Mouse (Mus musculus) E14TG2a.4 (cell line): ENCODE data around the gene Comtd1.

ENCODE experiments used
- H3K27me3 ChIP-seq: 2 replicates; pipeline ENCODE4 v1.6.1; 2014; ENCODE audit warnings: low read length, control low read depth; ENCODE audit not compliant: insufficient read depth
- H3K36me3 ChIP-seq: 2 replicates; pipeline ENCODE4 v1.6.1; 2014; ENCODE audit warnings: low read length, control low read depth; ENCODE audit not compliant: insufficient read depth
- H3K4me1 ChIP-seq: replicated peaks from 2 replicates; pipeline ENCODE4 v1.6.1; 2014; ENCODE audit warnings: low read depth, low read length, control low read depth
- H3K4me3 ChIP-seq: replicated peaks from 2 replicates; pipeline ENCODE4 v1.5.1; 2014; ENCODE audit warnings: mild to moderate bottlenecking, low read length
- H3K9me3 ChIP-seq: 2 replicates; pipeline ENCODE4 v1.6.1; 2014; ENCODE audit warnings: low read length, control low read depth
- CTCF ChIP-seq: conservative IDR thresholded peaks from 2 replicates; pipeline ENCODE4 v1.5.1; 2014; ENCODE audit warnings: low read length
- NANOG ChIP-seq: IDR thresholded peaks from 2 replicates; pipeline ENCODE4 v1.6.1; 2014; ENCODE audit warnings: borderline replicate concordance, low read length, mixed read lengths
- POU5F1 ChIP-seq: IDR thresholded peaks from 2 replicates; pipeline ENCODE4 v1.6.1; 2014; ENCODE audit warnings: low read length, borderline replicate concordance

Comtd1 gene

DNA sequence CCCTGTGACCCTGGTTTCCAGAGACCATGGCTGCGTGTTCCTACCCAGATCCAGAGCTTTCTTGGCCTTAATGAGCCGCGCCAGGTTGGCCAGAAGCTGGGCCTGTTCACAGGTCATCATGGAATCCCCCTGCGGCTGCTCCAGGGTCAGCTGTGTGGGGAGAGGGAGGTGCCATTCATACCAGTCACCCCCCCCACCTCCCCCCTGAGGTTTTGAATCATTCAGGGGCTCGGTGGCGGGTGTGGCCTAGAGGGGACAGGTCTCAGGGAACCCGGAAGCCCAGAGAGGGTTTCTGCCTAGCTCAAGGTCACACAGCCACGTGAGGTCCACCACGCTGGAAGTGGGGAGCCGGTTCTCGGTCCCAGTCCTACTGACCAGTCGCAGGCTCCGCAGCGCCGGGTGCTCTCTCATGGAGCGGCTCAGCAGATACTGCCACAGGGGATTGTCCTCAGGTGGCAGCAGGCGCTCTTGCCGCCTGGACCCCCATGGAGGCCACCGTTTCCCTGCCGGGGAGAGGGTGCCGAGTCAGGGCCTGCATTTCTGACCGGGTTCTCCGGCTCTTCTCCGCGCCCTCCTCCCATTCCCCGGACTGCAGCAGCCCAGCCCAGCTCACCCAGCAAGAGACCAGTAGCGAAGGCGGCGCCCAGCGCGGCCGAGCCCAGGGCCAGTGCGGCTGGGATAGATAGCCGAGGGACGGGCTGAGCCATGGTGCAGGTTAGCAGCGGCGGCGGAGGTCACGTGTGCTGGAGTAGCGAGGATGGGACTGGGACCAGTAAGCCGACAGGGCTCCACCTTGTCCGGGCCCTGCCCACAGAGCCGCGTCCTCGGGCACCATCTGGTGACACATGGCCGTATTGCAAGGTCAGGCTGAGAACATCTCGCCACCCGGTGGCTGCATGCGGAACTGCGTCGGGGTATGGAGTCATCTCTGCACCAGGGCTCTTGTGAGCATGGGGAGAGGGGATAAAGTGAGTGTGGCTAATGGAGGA is at the start of gene Comtd1:
Gene Comtd1, minus strand, starts transcription at position 812 of the 989 bp plus-strand sequence.
- Histone ChIP-seq H3K4me3 (peak within 1 kb of the TSS; percentile 96), H3K36me3 (peaks cover 37% of the 10 kb centered on the region), H3K27me3 (peaks cover 11% of the 10 kb centered on the region), H3K9me3 (no peaks in the 10 kb centered on the region), H3K4me1 (peaks cover 76% of the 10 kb centered on the region)
- TF ChIP-seq NANOG (no peak), CTCF (peak; percentile 100), POU5F1 (no peak)

DNA sequence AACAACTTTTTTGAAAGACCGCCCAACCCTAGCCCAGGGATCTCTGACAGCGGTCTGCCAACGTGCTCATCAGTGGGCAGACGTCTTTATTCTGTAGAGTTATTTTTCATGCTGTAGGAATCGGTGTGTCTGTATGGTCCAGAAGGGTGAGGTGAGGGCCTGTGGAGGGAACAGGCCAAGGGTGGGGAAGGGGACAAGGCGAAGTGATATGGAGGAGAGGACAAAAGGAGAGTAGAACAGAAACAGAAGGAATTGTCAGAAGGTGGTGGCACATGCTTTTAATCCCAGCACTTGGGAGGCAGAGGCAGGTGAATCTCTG is 43.5 kb upstream of the Comtd1 start:
- H3K27me3 ChIP-seq, result no peaks in the 10 kb centered on the region

DNA sequence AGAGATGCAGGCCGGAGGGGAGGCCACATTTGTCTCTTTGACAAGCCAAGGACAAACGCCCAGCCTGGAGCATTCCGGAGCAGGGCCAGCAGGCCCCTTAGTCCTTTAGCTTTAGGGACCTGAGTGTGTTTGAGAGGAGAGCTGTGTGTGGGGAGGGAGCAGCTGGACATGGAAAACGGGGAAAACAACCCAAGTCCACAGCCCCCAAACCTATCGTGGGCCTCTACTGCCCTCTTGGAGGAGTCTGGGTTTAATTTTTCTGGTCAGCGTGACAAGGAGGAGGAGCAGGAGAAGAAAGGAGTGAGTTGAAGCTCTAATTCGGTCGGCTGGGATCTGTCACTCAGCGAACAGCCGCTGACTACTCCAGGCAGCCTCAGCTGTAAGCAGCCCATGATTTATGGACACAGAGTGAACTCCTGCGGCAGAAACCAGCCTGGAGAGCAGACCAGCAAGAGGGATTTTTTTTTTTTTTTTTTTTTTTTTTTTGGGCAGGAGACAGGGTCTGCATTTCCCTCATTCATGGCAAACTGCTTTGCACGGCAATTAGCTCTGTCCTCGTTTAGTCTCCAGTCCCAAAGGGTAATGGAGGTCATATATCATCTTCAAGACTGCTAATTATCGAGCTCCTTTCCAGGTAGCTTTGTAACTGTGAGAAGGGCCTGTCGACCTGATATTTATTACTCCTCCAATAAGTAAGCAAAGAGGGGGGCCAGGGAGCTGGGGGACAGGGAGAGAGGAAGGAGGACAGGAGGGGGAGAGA is 43.0 kb upstream of the Comtd1 start:
- Histone ChIP-seq H3K4me3 (no peak overlapping the region), H3K27me3 (no peaks in the 10 kb centered on the region), H3K36me3 (no peaks in the 10 kb centered on the region), H3K4me1 (no peaks in the 10 kb centered on the region), H3K9me3 (0 out of 2 replicates have a peak, but pooled peaks cover 3% of the 10 kb centered on the region)
- TF ChIP-seq POU5F1 (no peak), CTCF (no peak), NANOG (no peak)

More for the DNA sequence above, 43.5 kb upstream of the Comtd1 start:
- no peak overlapping the region for H3K4me3 ChIP-seq
- no peak for TF ChIP-seq NANOG
- no peak for TF ChIP-seq POU5F1
- no peak for TF ChIP-seq CTCF
- no peaks in the 10 kb centered on the region for H3K4me1 ChIP-seq
- no peaks in the 10 kb centered on the region for H3K36me3 ChIP-seq
- H3K9me3 ChIP-seq, result no peaks in the 10 kb centered on the region

DNA sequence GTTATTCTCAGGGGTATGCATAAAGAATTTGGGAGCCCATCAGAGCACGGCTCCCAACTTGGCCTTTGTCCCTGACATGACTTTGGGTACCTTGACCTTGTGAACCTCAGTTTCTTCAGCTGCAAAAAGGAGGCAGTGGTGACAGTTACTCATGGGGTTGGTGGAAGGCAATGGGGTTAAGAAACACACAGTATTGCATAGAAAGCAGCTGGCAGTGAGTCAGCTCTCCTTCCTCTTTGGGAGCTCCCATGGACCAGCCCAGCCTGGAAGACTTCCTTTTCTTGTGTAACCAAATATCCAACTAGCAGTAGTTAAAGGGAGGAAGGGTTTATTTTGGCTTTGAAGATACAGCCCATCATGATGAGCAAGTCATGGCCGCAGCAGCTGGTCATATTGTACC is 41.7 kb upstream of the Comtd1 start:
- Histone ChIP-seq H3K4me1 (no peaks in the 10 kb centered on the region), H3K4me3 (no peak overlapping the region), H3K36me3 (no peaks in the 10 kb centered on the region), H3K9me3 (peaks cover 7% of the 10 kb centered on the region; the same call in 1 of the 2 replicates), H3K27me3 (no peaks in the 10 kb centered on the region)
- TF ChIP-seq POU5F1 (no peak), CTCF (no peak), NANOG (no peak)

DNA sequence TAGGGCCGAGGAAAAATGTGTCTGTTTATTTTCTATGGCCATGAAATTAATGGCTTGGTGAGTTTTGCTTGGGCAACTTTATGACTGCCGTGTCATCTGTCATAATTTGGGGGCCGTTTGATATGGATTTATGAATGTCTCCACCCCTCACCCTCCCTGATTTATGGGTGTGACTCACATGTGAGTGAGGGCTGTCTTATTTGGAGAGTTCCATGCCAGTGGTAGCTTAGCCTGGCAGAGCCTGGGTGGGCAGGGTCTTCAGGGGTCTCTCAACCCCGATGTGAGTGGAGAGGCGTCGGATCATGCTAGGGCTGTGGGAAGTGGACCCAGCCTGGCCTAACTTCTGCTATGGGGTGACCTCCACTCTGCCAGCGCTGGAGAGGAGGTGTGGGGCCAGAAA is 18.0 kb upstream of the Comtd1 start:
- no peaks in the 10 kb centered on the region for H3K9me3 ChIP-seq
- peaks cover 3% of the 10 kb centered on the region; the same call in 1 of the 2 replicates for H3K27me3 ChIP-seq
- H3K4me3 ChIP-seq, result no peak overlapping the region
- H3K36me3 ChIP-seq, result no peaks in the 10 kb centered on the region
- peaks cover 5% of the 10 kb centered on the region for H3K4me1 ChIP-seq
- TF ChIP-seq NANOG, result no peak
- TF ChIP-seq CTCF, result no peak
- no peak for TF ChIP-seq POU5F1

DNA sequence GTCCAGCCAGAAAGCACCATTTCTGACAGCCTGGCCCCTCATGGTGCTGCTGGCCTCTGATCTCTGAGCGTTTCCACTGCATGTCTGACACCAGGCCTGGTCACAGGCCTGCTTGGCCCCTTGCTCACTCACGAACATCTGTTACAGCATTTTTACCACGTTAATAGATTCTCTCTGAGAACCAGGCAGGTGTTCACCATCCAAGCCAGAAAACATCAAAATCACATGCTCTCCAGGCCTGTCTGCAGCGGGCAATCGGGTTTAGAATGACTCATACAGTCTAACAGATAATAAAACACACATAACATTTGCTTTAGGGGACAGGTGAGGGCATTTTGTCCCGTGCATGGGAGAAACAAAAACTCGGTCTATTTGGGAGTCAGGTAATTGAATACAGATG is 17.5 kb upstream of the Comtd1 start:
- peaks cover 3% of the 10 kb centered on the region; the same call in 1 of the 2 replicates for H3K27me3 ChIP-seq
- no peaks in the 10 kb centered on the region for H3K9me3 ChIP-seq
- H3K36me3 ChIP-seq, result no peaks in the 10 kb centered on the region
- peaks cover 5% of the 10 kb centered on the region for H3K4me1 ChIP-seq
- no peak overlapping the region for H3K4me3 ChIP-seq
- TF ChIP-seq POU5F1 (no peak), NANOG (no peak), CTCF (no peak)

DNA sequence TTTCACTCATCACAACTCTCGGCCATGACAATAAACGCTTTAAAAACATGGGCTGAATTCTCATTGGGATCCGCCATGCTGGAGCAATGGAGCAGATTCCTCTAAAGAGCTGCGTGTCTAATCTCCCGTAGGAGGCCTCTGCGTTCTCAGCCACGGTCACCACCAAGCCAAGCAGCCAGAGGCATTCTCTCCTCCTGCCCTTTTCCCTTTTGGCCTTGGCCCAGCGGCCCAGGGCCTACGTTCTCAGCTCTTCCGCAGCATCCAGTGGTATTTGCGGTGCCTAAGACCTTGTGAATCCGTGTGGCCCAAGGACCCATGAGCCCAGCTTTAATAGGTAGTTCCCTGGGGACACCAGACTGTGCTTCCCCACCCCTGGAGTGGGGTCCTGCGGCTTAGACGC is 8.1 kb upstream of the Comtd1 start:
- no peaks in the 10 kb centered on the region for H3K36me3 ChIP-seq
- 0 out of 2 replicates have a peak, but pooled peaks cover 11% of the 10 kb centered on the region for H3K27me3 ChIP-seq
- H3K4me3 ChIP-seq, result 0 out of 2 replicates have a peak overlapping the region, but pooled peaks have one; percentile 10
- H3K9me3 ChIP-seq, result no peaks in the 10 kb centered on the region
- TF ChIP-seq NANOG (no peak), POU5F1 (no peak), CTCF (no peak)
- H3K4me1 ChIP-seq, result peaks cover 39% of the 10 kb centered on the region

DNA sequence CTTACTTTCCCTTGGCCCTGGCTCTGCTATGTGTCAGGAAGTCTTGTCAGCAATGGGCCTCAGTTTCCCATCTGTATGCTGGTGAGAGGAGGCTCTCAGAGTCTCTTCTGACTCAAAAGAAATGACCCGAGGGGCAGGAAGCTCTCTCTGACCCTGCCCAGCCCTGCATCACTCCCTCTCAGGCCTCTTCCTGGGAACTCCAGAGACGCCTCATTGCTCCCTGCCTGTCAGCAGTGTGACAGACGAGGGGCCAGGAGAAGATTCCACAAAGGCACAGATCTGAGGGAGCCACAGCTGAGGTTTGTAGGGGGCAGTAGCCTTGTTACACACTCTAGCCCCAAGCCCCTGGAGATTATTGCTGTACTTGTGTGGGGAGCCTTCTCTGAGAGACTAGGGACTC is 7.2 kb upstream of the Comtd1 start:
- no peaks in the 10 kb centered on the region for H3K36me3 ChIP-seq
- H3K27me3 ChIP-seq, result peaks cover 18% of the 10 kb centered on the region
- TF ChIP-seq POU5F1, result no peak
- no peak for TF ChIP-seq NANOG
- no peak for TF ChIP-seq CTCF
- no peak overlapping the region for H3K4me3 ChIP-seq
- H3K4me1 ChIP-seq, result peaks cover 48% of the 10 kb centered on the region
- H3K9me3 ChIP-seq, result no peaks in the 10 kb centered on the region

DNA sequence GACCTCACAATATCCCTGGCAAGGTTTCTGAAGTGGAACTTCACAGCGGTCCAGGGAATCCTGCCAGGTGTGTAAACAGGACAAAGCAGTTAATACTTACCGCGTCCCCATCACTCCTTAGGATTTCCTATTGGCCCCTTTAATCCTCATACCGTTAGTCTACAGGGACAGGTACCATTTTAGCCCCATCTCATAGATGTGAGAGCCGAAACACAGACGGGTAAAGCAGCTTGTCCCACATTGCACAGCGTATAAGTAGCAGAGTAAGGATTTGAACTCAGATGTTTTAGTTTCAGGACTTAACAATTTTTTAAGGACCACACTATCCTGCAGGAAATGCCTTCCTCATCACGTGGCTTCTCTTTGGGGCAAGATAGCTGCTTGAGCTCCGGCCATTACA is 5.5 kb upstream of the Comtd1 start:
- TF ChIP-seq POU5F1, result no peak
- TF ChIP-seq CTCF, result no peak
- TF ChIP-seq NANOG, result no peak
- Histone ChIP-seq H3K36me3 (no peaks in the 10 kb centered on the region), H3K9me3 (no peaks in the 10 kb centered on the region), H3K4me3 (no peak overlapping the region), H3K27me3 (peaks cover 18% of the 10 kb centered on the region), H3K4me1 (peaks cover 65% of the 10 kb centered on the region)
